Mouse (Mus musculus) gastrocnemius, postnatal 25 days (tissue): Measurements from ENCODE around the gene Mex3d. TPM values are rescaled to one million over a fixed set of nuclear protein-coding genes. Genes with fewer than 3 reads are reported as not detected.

Experiments
- DNase-seq: peaks from one replicate; pipeline ENCODE4 v3.0.0; 2022
- total RNA-seq, 2 experiments: library from RNA; stranded (reverse); gene quantifications; 1 replicate in 1 of 2; 2 replicates in 1 of 2; pipeline ENCODE4 v1.2.3; 2021

The Mex3d gene
- total RNA-seq, 2 experiments from 2014 or later: 3.9 to 4.3 TPM

DNA sequence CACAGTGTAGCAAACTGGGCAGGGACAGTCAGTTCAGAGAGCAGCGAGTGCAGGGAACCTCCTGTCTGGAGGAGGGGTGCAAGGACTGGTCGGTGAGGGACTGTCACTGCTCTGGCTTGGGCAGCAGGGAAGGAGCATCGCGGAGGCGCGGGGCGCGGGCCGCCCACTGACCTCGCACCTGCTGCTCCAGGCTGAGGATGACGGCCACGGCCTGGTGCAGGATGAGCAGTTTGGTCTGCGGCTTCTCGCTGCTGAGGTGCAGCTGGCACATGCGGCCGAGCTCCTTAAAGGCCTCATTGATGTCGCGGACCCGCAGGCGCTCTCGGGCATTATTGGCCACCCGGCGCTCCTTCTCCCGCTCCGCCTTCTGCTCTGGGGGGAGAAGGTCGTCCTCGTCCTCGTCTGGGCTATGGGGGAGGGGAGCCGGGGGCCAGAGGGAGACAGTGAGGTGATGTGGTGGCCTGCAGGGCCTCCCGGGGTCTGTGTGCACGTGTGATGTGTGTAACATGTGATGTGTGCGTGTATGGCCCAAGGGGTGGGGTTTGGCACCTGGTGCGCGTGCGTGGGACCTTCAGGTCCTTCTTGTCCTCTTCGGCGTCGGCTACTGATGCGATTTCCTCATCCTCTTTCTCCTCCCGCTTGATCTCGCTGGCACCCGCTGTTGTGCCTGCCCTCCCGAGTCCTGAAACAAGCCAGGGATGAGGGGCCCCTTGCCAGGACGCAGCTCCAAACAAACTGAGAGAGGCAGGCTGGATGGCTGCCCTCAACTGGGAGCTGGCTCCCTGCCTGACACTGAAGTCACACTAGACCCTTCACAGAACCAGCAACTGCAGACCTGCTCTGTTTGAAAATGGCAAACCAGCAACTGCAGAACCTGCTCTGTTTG, 25.4 kb upstream of the Mex3d start:
- peak; percentile 50 for DNase-seq

- no peak for DNase-seq
Observed at GRCm38 (mm10) chr10:80407924-80408323, 20.5 kb upstream of the Mex3d start.

DNA sequence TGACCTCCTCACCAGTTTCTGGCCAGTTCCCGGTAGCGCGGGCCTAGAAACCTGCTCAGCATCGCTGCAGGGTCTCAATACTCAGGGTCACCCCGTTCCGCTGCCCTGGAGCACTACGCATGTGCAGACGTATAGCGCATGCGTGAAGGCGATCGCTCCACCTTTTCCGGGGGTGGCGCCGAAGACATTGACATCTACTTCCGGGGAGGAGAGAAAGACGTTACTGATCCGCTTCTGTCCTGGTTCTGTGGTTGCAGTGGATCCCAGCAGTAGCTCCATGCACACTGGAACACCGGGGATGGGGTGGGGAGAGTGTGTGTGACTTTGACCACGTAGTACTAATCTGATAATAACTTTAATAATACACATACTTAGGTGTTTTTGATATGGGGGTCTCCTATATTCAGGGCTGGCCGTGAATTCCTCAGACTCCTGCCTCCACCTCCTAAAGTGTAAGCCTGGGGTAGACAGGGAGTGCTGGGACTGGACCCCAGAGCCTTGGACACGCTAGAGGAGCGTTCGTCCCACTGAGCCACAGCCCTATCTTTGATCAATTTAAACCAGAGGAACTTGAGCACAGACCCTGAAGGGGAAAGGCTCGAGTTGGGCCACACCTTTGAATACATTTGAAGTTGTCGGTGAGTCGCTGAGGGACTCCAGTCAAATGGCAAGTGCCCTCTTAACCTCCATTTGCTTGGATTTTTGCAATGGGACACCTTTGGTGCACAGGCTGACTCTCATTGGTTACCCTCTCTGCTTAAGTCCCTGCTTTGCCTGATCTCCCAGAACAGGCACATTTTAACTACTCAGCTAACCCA, 19.4 kb upstream of the Mex3d start, which contains the start of gene Uqcr11:
Gene Uqcr11, minus strand, starts transcription at position 147 of the 818 bp plus-strand sequence.
- peak; percentile 89 for DNase-seq

- no peak for DNase-seq
Observed at GRCm38 (mm10) chr10:80405481-80406173, 18.2 kb upstream of the Mex3d start.

- no peak for DNase-seq
Observed at GRCm38 (mm10) chr10:80403044-80403692, 15.7 kb upstream of the Mex3d start.

DNA sequence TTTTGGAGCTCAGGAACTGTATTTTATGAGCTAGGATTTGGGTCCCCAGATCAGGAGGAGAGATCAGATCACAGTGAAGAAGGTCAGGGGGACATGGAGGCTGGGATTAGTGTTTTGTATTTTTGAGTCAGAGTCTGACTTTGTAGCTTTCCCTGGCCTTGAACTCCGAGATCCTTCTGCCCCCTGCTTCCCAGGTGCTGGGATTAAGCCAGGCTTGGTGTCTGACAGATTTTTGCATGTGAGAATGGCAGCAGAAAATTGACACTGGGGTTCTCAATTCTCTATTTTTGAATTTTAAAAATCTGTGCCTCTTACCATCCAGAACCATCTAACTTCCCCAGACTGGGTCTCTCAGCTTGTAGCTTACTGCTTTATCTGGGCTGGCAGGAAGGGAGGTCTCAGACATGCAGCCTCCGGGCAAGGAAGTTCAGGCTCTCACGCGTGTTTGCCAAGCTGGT, 13.3 kb upstream of the Mex3d start:
- DNase-seq: no peak

DNA sequence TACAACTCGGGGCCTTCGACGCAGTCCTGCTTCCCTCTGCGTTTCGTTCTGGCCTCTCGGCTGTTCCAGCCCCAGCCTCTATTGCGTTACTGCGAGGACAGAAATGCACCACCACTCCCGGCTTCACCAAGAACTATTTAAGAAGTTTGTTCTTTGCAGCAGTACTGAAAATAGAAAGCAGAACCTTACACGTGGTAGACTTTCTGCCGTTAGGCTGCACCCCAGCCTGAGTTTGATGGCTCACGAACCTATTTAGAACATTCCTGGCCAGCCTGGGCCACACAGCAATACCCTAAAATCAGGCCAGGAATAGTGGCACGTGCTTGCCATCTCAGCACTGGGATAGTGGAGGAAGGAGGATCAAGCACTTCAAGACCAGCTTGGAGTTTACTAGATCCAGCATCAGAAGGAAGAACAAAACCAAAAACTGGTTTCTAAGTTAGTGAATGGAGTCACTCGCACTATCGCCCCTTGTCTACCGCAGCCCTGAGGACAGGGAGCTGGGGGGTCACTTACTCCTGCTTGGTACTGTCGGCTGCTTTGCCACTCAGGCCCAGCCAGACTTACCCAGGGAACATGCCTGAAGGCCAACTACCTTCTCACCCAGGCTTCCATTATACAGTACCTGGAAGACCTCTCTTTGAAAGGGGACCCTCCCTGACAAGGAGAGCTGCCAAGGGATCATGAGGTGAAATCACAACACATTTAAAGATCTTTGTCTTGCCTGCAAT, 12.7 kb upstream of the Mex3d start:
- no peak for DNase-seq

DNA sequence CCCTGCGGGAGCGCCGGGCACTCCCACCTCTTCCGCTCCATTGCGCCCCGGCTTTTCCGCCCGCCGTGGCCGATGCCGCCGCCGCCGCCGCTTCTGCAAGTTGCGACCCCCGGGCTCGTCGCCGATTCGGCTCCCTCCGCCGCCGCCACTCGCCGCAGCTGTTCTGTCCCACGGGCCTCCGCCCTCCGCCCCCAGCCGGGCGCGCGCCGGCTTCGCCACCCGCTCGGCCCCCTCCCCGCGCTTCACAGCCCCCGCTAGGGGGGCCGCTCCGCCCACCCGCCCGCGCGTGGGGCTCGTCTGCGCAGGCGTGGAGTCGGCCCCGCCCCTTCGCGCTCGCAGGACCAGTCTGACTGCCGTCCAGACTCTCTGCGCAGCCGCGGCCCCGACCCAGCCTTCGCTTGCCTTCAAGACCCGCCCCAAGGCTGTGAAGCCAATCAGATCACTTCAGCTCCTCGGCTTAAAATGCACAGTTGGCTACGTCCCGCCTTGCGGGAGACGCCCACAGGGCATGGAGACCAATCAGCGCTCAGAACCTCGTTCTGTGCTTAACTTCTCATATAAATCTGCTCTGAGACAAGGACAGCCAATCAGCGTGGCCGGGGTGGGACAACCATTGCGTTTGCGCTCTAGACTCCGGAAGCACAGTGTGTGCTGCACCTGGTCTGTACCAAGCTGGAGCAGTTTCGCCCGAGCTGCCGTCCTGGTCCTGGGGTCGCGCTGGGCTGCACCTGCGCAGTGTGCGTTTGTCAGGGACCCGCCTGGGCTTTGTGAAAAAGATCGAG, 11.9 kb upstream of the Mex3d start, which contains the start of gene Mbd3:
Gene Mbd3, minus strand, starts transcription at position 360 of the 782 bp plus-strand sequence.
- peak; percentile 100 for DNase-seq

- peak; percentile 99 for DNase-seq
Observed at GRCm38 (mm10) chr10:80398719-80399190, 11.3 kb upstream of the Mex3d start.

DNA sequence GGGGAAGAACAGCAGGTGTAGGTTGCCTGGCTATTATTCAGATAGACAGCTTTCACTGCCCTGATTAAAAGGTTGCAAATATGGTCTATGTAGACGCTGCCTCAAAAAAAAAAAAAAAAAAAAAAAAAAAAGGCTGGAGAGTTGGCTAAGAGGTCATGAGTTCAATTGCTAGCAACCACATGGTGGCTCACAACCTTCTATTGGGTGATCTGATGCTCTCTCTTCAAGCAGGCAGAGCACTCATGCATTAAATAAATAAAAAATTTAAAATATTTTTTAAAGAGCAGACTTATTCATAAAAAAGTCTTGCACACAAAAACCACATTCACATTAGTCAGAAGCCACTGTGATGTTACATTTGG, 10.7 kb upstream of the Mex3d start:
- DNase-seq: no peak

DNA sequence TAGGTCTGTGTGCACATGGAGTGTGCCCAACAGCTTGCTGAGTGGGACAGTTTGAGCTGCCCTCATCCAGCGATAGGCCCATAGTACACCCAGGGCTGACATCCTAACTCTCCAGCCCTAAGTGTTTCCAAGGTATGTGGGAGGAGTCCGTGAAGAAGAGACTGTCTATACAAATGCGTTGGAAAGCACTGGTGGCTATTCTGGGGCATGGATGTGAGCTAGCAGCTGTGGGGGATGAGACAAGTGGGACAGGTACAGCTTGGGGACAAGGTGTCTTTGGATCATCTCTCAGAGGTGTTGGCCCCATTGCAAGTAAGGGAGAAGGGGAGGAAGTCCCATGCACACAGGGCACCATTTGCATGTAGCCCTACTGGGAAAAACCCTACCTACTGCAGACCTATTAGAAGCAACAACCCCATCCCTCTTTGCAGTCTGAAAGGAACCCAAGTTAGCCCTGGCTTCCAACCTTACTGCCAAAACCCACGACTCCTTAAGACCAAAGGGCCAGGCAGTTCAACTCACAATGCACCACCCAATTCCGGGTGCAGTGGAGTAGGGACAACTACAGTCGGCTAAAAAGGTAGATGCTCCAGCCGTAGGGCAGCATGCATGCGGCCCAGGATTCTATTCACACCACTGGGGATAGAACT, 10.2 kb upstream of the Mex3d start:
- no peak for DNase-seq

DNA sequence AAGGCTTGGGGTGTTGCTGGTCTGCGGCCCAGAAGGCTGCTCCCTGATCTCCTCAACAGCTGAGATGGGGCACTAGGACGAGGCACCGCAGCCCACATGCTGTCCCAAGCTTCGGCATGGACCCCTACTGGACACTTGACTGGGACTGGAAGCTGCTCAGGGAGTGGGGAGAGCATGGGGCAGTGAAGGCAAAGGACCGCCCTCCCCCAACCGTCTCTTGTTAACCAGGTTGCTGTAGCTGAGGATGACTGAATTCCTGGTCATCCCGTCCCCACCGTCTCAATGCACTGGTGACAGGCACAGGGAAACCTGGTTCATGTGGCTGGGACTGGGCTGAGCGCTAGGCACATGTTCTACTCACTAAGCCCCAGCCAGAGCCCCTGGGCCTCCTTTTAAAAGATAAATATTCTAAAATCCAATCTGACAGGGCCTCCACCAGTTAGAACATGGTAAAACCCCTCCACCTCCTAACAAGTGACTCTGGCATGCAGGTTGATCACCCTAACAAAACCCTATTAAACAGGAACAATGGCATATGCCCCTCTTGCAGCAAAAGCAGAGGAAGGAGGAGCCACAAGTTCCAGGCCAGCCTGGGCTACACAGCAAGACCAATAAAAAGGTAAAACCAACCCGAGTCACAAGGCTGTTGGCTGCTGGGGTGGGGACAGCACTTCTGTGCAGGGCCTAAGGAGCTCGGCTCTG, 9.5 kb upstream of the Mex3d start:
- no peak for DNase-seq

GRCm38 (mm10) chr10:80395025-80395627, 7.7 kb upstream of the Mex3d start:
- DNase-seq: no peak

DNA sequence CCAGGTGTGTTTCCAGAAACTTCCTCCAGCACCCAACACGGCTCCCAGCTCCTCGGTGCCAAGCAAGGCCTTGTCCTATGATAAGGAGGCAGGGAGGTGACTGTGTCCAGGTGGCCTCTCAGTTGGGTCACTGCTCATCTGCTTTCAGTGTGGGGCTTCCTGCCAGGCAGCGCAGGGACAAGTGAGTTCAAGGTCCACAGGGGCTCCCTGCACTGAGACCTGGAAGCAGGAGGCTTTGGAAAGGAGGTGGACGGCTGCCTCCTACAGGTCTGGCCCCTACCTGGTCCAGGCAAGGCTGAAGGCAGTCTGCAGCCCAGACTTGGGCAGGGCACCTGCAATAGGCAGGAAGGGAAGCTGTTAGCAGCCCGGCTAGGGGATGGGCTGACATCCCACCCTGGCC, 5.2 kb upstream of the Mex3d start:
- DNase-seq: no peak

DNA sequence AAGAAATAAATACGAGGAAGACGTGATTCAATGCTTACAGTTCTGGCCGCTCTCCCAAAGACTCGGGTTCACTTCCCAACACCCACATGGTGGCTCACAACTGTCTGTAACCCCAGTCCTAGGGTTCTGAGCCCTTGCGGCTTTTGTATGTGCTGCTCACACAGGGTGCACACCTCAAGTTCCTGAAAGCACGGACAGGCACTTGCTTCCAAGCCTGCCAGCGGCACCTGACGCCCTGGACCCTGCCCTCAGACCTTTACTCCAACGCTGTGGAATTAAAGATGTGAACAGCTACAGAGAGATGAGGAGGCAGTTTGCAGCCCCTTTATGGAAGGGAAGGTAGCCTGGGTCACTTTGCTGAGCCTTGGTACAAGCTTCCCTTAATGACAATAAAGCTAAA, 3.2 kb upstream of the Mex3d start:
- no peak for DNase-seq

DNA sequence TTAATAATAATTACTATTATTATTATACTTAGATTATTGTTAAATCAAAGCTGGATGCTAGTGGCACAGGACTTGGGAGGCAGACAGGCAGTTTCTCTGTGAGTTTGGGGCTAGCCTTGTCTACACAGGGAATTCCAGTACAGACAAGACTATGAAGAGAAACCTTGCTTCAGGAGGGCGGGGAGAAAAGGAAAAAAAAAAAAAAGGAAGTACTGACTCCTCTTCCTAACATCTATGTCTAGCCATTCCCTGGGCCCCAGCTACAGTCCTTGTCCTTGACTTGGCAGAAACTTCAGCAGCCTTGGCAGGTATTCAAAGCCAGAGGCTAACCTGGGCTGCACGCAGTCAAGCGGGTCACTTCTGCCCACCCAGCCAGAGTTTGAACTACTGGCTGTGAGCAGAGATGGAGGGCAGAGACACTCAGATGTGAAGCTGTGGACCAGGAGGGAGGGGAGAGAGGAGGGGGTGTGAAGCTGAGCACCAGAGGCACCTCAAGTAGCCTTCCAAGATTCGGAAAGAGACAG, 1.8 kb upstream of the Mex3d start:
- DNase-seq: no peak

DNA sequence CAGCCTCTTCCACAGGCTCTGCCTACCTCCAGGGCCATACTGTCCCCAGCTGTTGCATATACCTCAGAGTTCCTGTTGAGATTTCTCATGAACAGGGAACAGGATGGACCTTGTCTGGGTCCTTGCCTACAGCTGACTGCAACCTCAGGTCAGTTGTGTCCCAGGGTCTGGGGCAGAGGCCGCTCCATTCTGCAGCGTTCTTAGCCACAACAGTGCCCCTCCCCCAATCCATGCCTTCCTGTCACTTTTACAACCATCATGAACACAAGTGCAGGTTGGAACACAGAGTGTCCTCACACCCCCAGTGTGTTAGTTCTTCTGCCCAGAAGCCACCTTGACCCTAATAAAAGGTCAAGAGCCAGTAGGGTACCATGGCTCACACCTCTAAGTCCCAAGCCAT, 1.3 kb upstream of the Mex3d start:
- no peak for DNase-seq

DNA sequence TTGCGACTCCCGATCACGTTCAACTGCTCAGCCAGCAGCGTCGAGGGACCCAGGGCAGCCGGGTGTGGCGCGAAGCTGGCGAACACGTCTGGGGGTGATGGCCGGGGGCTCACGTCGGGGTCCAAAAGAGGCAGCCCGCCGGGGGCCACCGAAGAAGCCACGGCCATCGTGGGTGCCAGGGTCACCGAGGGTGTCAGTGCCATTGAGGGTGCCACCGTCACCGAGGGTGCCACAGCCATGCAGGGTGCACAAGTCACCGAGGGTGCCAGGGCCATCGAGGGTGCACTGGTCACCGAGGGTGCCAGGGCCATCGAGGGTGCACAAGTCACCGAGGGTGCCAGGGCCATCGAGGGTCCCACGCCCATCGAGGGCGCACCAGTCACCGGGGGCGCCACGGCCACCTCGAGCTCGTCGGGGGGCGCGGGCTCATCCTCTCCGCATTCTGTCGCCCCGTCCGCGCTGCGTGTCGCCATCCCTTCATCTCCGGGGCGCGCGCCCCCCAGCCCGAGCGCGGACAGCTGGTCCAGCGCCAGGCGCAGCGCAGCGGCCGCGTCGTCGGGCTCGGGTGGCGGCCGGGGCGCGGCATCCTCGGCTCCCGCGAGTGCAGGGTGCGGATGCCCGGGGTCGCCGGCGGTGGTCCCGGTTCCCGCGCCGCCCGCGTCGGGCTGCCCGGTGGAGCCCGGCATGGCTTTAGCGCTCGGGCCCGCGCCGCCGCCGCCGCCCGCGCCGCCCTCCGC, 556 bp downstream of the Mex3d start:
- DNase-seq: no peak
